Mouse (Mus musculus): Measurements from ENCODE around the gene Bglap2. TPM values are rescaled to one million over a fixed set of nuclear protein-coding genes. Genes with fewer than 3 reads are reported as not detected.

Bglap2 gene
- total and polyA plus RNA-seq, 3 experiments, result not detected

DNA sequence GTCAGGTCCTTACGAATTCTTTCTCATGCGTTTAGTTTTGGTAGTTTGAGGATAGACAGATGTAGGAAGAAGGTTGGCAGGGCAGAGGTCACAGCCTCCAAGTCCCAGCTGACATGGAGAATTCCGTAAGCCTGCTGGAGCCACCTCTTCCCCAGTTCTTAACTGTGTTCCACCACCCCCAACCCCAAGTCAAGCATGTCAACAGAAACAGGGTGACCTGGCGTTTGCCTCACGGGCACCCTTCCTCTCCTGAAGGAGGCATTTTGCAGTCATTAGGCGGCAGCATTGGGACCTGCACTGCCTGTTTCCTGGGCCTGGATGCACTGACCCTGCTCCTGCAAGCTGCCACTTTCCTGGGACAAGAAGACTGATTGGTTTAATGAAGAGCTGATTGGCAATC lies 39.5 kb upstream of the Bglap2 start:
- peaks cover 52 to 92% of the 10 kb centered on the region in 2 experiments for H3K36me3 ChIP-seq (replicated peaks in 1 of 2; ENCODE audit: control insufficient read depth in 1 of 2, insufficient read depth in 1 of 2, low read length in 1 of 2)
- no peak overlapping the region for H3K4me3 ChIP-seq (replicated peaks in 1 of 3; ENCODE audit: low read depth in 2 of 3, low read length in 2 of 3, poor library complexity in 1 of 3)
- no peaks in the 10 kb centered on the region for H3K9me3 ChIP-seq (replicated peaks; ENCODE audit: low read length)
- no peak for TF ChIP-seq IRF4 (IDR thresholded peaks at IDR 0.05; ENCODE audit: low read depth, low read length)
- no peak for TF ChIP-seq CHD2 (IDR thresholded peaks at IDR 0.05; ENCODE audit: low read length)
- no peak for TF ChIP-seq CHD1 (IDR thresholded peaks at IDR 0.05; ENCODE audit: low read depth, low read length)
- TF ChIP-seq JUN (IDR thresholded peaks at IDR 0.05; ENCODE audit: insufficient read depth, low read depth, low read length), result no peak
- TF ChIP-seq ETS1 (conservative IDR thresholded peaks at IDR 0.05; ENCODE audit: low read depth, low read length), result no peak
- no peak for TF ChIP-seq MXI1 (IDR thresholded peaks at IDR 0.05; ENCODE audit: low read depth, low read length)
- TF ChIP-seq MAFK (IDR thresholded peaks at IDR 0.05; ENCODE audit: insufficient replicate concordance, low read length), result no peak
- no peak for TF ChIP-seq PAX5 (IDR thresholded peaks at IDR 0.05; ENCODE audit: low read length)
- TF ChIP-seq RAD21 (IDR thresholded peaks at IDR 0.05; ENCODE audit: low read depth, low read length), result no peak
- no peak for TF ChIP-seq TCF12 (IDR thresholded peaks at IDR 0.05; ENCODE audit: low read depth, low read length)
- no peak for TF ChIP-seq ZC3H11A (IDR thresholded peaks at IDR 0.05; ENCODE audit: low read depth, low read length)
- no peak for TF ChIP-seq ZKSCAN1 (IDR thresholded peaks at IDR 0.05; ENCODE audit: borderline replicate concordance, low read depth, low read length)
- TF ChIP-seq BHLHE40 (IDR thresholded peaks at IDR 0.05; ENCODE audit: low read depth, low read length), result no peak
- TF ChIP-seq EP300 (IDR thresholded peaks at IDR 0.05; ENCODE audit: low read length), result no peak
- no peak for TF ChIP-seq SIN3A (IDR thresholded peaks at IDR 0.05; ENCODE audit: low read length)
- no peak for TF ChIP-seq MEF2A (IDR thresholded peaks at IDR 0.05; ENCODE audit: borderline replicate concordance, low read depth, low read length)
- TF ChIP-seq KAT2A (IDR thresholded peaks at IDR 0.05; ENCODE audit: insufficient replicate concordance, low read length), result no peak
- TF ChIP-seq ZNF384 (IDR thresholded peaks at IDR 0.05; ENCODE audit: low read depth, low read length), result no peak
- TF ChIP-seq UBTF (IDR thresholded peaks at IDR 0.05; ENCODE audit: low read depth, low read length), result no peak
- no peak overlapping the region for H3K4me2 ChIP-seq (ENCODE audit: insufficient read depth, low read depth, poor library complexity, severe bottlenecking)
- no peak overlapping the region for H3K9ac ChIP-seq (ENCODE audit: insufficient read depth, low read depth)
- DNase-seq (ENCODE audit: extremely low read depth), result no peak
- H3K27me3 ChIP-seq (replicated peaks), result no peaks in the 10 kb centered on the region
- H3K79me2 ChIP-seq (replicated peaks; ENCODE audit: control insufficient read depth, extremely low read depth, insufficient read depth, poor library complexity, severe bottlenecking), result peaks cover 7% of the 10 kb centered on the region; the same call in 1 of the 2 replicates
- in situ Hi-C loops (cut with MboI; ENCODE audit: low pct_ligation_motif_present, low pct_unique_long_range_greater_than_20kb, low sequenced_read_pairs), result no loop called here
- no peak overlapping the region for H3K27ac ChIP-seq (ENCODE audit: insufficient read depth, low read depth)
- dilution Hi-C loops (cut with MboI; ENCODE audit: extremely low pct_ligation_motif_present, extremely low pct_unique_long_range_greater_than_20kb, low sequenced_read_pairs), result no loop called here
- peaks cover 2 to 12% of the 10 kb centered on the region in 2 experiments; a peak in 2 of 4 replicates for H3K4me1 ChIP-seq (ENCODE audit: control insufficient read depth in 1 of 2, insufficient read depth in 2 of 2)

DNA sequence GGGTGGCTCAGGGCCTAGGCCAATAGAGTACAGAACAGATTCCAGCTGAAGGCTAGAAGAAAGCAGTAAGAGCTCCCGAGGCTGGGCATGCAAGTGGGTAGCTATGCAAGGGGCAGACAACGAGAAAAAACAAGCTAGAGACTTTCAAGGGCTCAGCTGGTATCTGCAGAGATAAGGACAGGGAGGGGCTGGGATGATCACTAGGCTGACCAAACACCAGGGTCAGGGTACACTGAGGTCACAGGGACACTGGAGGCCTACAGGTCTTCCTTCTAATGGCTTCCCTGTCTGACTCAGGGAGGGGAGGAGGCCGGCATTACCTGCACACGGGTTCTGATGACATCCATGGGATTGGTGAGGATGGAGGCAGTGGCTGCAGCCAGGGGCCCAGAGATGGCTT lies 37.2 kb upstream of the Bglap2 start:
- Histone ChIP-seq H3K4me3 (replicated peaks in 1 of 3; ENCODE audit: low read depth in 2 of 3, low read length in 2 of 3, poor library complexity in 1 of 3) (no peak overlapping the region), H3K4me2 (ENCODE audit: insufficient read depth, low read depth, poor library complexity, severe bottlenecking) (no peak overlapping the region), H3K27ac (ENCODE audit: insufficient read depth, low read depth) (no peak overlapping the region), H3K4me1 (ENCODE audit: control insufficient read depth in 1 of 2, insufficient read depth in 2 of 2) (peaks cover 0 to 8% of the 10 kb centered on the region in 2 experiments; a peak in 2 of 4 replicates), H3K27me3 (replicated peaks) (no peaks in the 10 kb centered on the region), H3K79me2 (replicated peaks; ENCODE audit: control insufficient read depth, extremely low read depth, insufficient read depth, poor library complexity, severe bottlenecking) (no peaks in the 10 kb centered on the region; the same call in 1 of the 2 replicates), H3K9me3 (replicated peaks; ENCODE audit: low read length) (no peaks in the 10 kb centered on the region), H3K9ac (ENCODE audit: insufficient read depth, low read depth) (no peak overlapping the region), H3K36me3 (replicated peaks in 1 of 2; ENCODE audit: control insufficient read depth in 1 of 2, insufficient read depth in 1 of 2, low read length in 1 of 2) (peaks cover 57 to 93% of the 10 kb centered on the region in 2 experiments)
- in situ Hi-C loops (cut with MboI; ENCODE audit: low pct_ligation_motif_present, low pct_unique_long_range_greater_than_20kb, low sequenced_read_pairs) (no loop called here), dilution Hi-C loops (cut with MboI; ENCODE audit: extremely low pct_ligation_motif_present, extremely low pct_unique_long_range_greater_than_20kb, low sequenced_read_pairs) (no loop called here)
- DNase-seq (ENCODE audit: extremely low read depth), result no peak
- TF ChIP-seq ZNF384 (IDR thresholded peaks at IDR 0.05; ENCODE audit: low read depth, low read length), result no peak
